Mouse (Mus musculus) T-helper 1 cell (primary cell): Measurements from ENCODE around the gene Tns2.

Source experiments
- in situ Hi-C: fragments of 300-600 bp; cut with MboI, MseI; formaldehyde crosslinking; loops from one replicate; pipeline ENCODE4 v1.15.1; 2025; ENCODE audit warnings: high pct_unique_total_duplicates

The Tns2 gene

DNA sequence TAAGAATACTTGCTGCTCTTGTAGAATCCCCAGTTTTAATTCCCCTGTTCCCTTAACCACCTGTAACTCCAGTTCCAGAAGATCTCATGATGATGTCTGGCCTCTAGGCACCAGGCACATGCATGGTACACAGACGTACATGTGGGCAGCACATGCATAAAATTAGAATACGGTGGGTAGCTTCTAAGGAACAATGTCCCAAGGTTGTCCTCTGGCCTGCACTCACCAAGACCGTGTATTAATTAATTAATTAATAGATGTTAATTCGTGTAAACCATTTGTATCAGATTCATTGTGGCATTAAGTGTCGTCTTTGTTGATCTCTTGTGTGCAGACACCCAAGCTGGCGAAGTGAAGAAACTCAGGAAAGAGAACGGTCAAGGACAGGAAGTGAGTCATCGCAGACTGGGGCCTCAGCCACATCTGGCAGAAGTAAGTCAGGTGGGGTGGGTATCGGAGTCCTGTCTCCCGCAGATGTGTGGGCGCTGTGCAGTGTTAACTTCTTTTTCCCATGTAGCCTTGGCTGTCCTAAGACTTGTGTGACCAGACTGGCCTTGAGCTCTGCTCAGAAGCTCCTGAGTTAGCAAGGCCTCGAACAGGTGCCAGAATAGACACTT, 9.0 kb upstream of the Tns2 start:
- in situ Hi-C loops = loop anchor here (5.0 kb wide), 1 partner anchor 401 kb away; no protein-coding TSS in a partner anchor

DNA sequence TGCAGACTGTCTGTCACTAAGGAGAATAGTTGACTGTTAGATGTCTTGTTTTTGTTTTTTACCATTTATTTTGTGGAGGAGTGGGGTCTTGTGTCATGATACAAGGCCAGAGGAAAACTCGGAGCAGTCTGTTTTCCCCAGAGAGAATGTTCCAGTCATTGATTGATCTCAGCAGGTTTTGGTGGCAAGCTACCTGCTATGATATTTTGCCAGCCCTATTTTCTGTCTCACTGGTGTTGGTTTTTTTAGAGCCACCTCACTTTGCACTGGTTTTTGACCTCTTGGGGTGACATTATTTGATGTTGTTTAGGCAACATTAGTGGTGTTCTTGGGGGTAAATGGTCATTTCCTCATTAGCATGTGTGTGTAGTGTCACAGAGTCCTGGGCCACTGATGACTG, 8.5 kb upstream of the Tns2 start:
- in situ Hi-C loops = loop anchor here (5.0 kb wide), 1 partner anchor 401 kb away; no protein-coding TSS in a partner anchor

DNA sequence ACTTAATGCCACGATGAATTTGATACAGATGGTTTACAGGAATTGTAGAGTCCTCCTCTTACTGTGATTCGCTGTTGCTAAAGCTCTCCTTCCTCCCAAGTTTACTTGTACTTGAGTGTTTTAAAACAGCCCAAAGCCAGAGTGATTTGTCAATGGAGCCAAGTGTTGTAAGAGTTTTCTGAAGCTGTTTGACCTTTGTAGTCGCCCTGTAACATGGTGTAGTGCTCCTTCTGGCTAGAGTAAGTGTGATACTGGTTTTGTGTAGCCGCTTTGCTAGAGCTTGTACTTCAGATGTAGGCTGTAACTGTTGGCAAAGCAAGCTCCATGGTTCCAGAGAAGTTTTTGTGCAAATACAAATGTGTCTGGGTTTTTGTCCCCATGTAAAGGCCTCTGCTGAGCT, 8.0 kb upstream of the Tns2 start:
- in situ Hi-C loops = loop anchor here (5.0 kb wide), 1 partner anchor 400 kb away; no protein-coding TSS in a partner anchor

DNA sequence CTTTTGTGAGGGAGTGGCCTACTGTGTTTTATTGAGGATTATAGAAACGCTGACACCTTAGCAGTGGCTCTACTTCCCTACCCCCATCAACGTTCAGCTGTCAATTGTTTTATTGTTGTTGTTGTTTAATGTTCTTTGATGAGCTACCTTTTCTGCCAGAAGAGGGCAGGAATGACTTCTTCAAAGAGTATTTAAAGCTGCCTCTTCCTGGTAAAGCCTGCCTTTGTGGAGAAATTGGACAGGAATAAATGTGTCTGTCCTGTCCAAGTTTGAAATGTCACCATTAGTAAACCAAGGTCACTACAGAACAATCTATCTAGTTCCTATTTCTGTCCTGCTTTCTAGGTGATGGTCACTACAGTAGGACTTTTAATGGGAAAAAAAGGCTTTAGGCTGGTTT, 6.1 kb upstream of the Tns2 start:
- in situ Hi-C loops = loop anchor here (5.0 kb wide), 1 partner anchor 398 kb away; no protein-coding TSS in a partner anchor

DNA sequence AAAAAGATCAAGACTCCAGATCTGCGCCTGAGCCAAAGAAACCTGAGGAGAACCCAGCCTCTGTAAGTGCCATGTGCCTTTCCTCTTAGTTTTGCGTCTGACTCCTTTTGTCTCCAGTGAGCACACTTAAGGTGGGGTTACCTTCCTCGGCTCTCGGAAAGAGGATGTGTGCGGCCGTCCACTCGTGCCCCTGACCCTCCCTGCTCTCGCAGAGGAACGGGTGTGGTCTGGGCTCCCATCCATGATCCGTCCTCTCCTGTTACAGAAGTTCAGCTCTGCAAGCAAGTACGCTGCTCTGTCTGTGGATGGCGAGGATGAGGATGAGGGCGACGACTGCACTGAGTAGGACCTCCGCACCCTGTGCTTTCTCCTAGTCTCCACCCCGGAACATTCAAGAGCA, 5.2 kb upstream of the Tns2 start:
- in situ Hi-C loops = loop anchor here (5.0 kb wide), 1 partner anchor 397 kb away; no protein-coding TSS in a partner anchor

DNA sequence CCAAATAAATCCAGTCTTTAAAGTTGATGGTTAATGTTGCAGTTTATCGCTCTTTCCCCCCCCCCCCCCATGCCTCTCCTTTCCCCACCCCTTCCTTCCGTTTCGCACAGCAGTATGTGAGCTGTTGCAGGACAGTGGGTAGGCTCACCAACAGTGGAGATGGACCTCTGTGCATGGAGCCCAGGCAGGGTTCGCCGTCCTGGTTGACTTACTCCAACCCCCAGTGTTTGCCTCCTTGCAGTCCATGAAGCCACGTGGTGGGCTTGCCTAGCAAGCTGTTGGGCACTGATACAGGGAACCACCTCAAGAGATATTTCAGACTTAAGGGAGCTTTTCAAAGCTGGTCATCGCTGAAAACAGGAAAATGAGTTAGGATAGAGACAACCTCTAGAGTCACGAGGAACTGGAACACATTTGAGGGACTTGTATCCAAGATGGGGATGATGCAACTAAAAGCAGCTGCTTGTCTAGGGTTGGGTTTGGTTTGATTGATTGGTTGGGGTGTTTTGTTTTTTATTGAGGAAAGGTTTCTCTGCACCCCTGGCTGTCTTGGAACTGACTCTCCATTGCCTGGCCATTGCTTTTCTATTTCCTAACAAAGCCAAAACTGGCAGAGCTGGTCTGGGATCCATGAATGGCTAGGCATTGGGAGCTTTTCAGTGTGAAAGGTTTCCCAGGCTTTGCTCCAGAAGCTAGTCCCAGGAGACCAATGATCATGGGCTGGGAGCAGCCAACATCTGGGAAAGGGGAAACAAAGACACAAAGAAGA, 2.9 kb upstream of the Tns2 start:
- in situ Hi-C loops = no loop called here

DNA sequence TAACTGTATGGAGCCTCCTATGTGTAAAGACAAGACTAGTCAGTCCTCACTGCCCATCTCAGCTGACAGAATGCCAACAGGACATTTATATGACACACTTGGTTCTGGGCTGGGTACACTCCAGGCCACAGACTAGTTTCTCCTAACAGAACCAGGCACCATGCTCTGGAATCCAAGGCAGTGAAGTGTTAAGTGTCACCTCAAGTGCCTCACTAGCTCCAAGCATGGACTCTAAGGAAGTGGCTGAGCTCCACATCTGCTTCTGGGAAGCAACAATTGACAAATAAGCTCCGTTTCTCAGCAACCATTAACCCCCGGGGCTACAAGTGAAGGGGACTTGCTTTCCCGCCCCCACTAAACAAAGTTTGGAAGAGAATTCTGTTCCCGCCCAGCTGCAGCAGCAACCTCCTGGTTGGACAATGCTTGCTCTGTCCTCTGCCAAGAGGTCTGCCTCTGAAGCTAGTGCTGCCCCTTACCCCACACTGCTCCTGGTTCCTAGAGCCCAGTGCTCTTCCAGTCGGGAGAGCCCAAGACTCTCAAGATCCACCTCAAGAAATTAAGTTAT, 2.1 kb upstream of the Tns2 start:
- in situ Hi-C loops = no loop called here

DNA sequence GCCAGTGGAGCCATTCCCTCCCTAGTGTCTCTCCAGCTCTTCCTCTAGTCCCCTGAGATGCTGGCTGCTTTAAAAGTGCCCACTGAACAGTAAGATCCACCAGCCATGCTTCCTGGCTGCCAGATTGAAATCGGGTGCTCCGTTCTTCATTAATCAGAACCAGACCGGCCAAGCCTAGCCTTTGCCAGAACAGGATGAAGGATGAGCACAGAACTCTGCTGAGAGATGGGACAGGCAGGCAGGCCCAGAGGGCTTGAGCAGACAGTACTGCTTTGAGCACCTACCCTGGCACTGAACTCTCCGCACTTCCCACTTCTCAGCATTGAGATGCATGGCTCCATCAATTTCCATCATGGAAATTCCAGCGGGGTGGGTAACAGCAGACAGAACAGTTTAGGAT, 953 bp upstream of the Tns2 start:
- in situ Hi-C loops = no loop called here

DNA sequence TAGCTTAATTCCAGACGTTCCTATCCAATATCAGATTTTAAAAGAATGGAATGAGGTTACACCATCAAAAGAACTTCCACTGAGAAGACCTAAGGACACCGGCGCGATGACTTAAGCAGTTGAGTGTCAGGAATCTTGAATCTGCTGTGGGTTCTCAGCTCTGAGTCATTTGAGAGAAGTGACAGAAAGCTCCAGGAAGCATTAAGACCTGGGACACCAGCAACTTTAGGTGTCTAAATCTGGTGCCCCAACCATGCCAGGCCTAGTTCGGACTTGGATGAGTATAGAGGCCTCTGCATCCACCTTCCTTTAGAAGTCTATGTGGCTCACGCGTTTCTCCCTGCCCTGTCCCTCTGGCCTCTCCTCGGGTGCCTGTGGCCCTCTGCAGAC, 447 bp upstream of the Tns2 start:
- in situ Hi-C loops = no loop called here

DNA sequence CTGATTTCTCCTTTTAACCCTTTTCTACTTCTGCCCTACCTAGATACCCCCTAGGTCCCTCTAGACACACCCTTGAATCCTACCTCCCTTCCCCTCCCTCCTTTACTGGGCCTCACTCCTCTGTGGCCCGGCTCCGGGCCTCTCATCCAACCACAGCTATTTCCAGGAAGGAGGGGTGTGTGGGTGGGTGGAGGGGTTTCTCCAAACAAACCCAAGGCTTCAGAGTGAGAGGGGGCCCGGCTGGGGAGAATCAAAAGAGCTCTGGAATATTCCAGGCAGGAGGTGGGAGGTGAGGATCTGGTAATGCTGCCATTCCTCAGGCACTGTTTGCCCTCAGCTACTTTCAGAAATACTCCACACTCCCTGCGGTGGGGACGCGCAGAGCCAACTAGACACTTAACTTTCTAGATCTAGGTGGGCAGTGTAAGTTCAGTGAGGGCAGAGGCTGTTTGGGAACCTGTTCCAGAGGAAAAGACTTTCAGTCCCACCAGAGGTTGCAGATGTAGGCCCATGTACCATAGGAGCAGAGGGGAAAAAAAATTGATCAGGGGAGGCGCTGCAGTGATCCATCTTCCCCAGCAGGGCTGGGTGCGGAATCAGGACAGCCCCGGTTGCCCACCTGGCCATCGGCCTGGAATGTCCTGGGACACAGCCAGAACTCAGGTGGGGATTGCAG, 921 bp downstream of the Tns2 start:
- in situ Hi-C loops = no loop called here

DNA sequence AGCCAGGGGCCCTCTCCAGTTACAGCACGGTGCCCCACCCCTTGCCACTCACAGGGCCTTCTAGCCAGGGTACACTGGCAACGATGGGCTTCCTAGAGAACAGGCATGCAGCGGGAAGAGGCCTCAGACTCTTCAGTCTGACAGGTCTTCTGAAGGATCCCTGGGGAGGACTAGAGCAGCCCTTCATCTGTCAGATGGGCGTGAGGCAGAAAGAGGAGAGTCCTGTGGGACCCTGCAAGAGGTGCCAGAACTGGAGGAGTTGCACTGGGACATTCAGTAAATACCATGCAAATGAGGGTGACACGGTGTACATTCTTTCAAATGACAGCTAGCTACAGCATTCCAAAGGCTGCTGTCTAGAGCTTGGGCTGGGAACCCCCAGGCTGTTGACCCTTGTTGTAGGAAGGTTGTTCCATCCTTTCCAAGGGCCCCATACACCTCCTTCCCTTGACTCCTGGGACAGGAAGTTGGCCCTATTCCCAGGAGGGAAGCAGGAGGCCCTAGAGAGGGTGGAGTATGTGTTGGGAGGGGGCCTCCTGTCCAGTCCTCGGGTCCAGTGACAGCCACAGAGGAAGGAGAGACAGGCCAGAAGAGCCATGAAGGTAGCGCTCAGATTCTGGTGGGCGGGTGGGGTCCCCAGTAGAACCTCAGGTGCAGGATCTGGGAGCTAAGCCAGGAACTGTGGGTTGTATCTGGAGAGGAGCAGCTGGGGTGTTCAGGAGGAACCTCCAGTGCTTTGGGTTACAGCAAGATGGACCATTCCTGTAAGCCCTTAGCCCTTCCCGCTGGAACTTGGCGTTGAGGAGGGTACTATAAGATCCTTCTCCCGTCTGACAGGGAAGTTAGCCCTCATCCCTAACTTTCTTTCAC, 1.7 kb downstream of the Tns2 start:
- in situ Hi-C loops = no loop called here

DNA sequence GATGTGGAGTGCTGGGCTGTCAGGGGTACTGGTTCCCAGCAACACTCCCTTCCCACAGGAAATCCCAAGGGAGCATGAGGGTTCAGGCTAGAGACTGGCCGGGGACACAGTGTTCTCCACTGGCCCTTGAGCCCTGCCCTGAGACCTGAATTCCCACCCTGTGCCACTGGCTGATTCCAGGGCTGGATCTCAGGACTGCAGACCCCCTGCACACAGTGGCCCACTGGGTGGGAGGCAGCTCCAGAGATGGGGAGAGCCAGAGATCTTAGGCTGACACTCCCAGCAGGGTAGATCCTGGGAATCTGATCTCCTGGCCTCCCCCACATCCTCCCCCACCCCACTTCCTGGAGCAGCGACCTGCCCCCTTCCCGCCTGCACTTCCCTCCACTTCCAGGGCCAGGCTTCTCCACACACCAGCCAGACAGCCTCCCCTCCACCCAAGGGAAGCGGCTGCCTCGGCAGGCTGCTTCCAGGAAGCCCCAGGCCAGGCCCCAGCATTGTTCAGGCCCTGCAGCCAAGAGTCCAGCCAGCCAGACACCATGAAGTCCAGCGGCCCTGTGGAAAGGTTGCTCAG, 2.4 kb downstream of the Tns2 start:
- in situ Hi-C loops = no loop called here

DNA sequence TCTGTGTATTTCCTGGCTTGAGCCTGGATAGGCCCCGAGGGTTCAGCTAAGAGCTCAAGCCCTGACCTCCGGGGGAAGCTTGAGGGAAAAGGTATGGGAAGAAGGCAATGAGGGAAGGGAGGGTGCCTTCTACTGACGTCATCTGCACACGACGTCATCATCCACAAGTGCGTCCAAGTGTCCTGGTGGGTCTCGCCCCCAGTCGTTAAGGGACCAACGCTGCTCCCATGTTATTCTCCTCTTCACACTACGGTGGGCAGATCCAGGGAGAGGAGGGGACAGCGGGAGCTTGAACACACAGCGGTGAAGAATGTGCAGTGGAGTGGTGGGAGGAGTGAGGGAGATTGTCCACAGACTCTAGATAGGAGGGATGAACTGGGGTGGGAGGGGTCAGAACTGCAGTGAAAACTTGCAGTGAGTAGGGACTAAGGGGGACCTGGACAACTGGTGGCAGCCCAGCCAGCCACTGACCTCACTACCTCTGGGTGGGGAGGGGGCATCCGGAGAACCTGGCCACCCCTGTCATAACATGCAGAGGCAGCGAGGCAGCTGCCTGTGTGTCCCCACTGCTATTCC, 3.2 kb downstream of the Tns2 start:
- in situ Hi-C loops = no loop called here

DNA sequence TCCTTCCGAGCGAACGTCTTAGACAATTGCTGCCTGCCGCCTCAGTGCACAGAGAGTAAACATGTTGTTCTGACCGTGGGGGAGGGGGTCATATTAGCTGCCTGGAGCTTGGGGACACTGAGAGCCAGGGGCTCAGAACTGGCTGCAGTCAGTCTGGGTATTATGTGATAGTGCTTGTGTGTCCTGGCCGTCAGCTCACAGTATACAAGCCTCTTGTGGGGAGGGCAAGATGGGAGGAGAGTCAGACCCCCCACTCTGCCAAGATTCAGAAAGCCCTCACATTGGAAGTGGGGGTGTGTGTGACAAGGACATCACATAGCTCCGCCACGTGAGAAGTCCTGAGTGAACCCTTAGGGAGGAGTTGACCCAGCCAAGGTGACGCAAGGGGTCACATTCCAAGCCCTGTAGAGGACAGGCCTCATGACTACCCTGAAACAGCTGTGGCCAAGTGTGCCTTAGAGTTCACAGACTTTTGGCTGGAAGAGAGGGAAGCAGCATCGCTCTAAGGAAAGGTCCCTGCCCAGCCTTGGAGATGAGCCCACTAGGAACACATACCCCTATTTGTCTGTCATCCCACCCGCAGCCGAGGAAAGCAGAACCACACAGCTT, 3.8 kb downstream of the Tns2 start:
- in situ Hi-C loops = no loop called here

DNA sequence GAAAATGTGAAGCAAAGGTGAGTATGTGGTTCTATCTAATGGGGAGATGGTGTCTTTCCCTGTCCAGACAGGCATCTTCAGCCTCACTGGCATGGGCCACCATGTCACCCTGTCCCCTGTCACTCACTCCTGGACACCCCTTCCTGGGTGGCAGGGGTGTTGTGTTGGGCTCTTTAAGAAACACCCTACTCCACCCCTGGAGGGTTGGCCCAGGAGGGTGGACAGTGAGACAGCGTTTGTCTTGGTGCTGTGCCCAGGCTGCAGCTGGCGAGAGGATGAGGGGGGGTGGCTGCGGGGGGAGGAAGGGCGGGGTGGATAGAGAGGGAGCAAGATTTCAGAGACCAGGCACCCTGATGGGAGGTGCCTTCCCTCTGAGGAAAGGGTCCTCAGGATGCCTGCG, 5.1 kb downstream of the Tns2 start:
- in situ Hi-C loops = no loop called here

DNA sequence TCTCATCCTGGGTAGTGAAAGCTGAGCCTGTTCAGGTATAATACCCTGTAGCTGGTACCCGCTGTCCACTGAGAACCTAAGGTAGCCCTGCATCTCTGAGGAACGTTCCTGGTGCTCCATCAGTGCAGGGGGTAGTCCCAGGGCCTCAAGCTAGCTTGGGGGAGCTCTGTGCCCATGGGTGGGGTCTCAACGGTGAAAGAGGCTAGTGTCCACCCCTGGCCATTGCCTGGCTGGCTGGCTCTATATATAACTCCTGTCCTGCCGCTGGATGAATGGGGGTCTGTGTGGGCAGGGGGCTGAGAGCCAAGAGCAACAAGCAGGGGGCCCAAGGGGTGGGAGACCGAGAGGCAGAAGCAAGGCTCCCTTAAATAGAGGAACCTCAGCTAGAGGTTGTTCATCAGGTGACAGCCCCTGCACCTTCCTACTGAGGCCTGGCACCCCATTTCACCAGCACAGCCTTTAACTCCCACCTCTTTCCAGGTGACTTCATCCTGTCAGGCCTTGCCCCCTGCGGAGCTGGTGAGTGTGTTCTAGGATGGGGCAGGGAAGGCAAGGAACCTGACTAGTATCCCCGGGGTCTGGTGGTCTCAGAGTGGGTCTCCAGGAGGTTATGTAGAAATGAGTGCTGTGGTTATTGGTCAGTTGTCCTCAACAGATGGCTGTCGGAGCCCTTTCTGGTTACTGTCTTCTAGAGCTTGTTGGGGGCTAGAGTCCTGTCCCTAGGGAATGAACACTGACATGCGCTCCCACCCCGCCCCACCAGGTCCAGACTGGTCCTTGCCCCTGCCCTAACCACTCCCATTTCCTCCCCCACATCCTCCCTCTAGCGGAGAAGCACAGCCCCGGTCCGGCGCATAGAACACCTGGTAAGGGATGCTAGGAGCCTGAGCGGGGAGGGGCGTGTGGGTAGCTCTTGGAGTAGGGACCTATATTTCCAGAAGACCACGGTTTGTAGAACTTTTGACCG, 5.8 kb downstream of the Tns2 start:
- in situ Hi-C loops = no loop called here

DNA sequence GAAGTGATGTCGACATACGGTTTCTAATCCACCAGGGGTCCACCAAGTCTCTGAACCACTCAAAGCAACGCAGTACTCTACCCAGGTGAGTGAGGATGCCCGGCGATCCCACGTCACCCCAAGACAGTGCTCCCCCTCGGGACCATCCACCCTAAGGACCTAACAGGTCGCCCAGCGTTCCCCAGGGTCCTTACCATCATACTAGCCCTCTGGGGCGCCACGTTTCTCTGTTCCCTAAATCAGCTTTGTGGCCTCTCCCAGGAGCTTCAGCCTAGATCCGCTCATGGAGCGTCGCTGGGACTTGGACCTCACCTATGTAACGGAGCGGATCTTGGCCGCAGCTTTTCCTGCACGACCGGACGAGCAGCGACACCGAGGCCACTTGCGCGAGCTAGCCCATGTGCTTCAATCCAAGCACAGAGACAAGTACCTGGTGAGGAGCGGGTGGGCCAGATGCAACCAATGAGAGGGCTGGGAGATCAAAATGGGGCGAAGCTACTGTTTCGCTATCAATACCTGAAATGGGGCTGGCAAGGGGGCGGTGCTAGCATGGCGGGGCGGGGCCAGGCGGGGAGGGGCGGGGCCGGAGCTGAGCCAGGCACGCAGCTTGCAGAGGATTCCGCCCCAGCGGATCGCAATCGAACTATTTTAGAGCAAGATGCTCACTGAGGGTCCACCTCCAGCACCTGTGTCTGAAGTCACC, 6.7 kb downstream of the Tns2 start:
- in situ Hi-C loops = no loop called here
